22 mouse cellular contexts compared by ENCODE assay signal in genomic region chr4:120743636-120744035, GRCm38 (mm10). TPM values are rescaled to one million over a fixed set of nuclear protein-coding genes. Genes with fewer than 3 reads are reported as not detected.
"Had no signal": no experiment of that assay in that cellular context is flagged by ENCODE, and none has a peak within 500 bp of the region (broad histone marks: within the 10 kb centered on the region; RNA-seq: fewer than 3 reads in every experiment).

No protein-coding gene starts in this region.

- H3K27ac ChIP-seq: kidney, embryonic 15.5 days; left cerebral cortex, adult 2 months; limb, embryonic 12.5 days; limb, embryonic 15.5 days; liver, embryonic 14.5 days; macrophage; midbrain, embryonic 12.5 days; midbrain, embryonic 15.5 days; neural tube, embryonic 13.5 days had no signal

- DNase-seq: kidney, adult 11 months; kidney, adult 8-10 months; kidney, postnatal 10 days; kidney, postnatal 36 days; layer of hippocampus, postnatal 36 days; left cerebral cortex, postnatal 4 days; liver, postnatal 0 days; thymus, adult 2 months; thymus, postnatal 14 days; thymus, postnatal 4 days had no signal

- H3K4me3 ChIP-seq: kidney, embryonic 15.5 days; left cerebral cortex, adult 2 months; limb, embryonic 12.5 days; limb, embryonic 15.5 days; midbrain, embryonic 12.5 days; midbrain, embryonic 15.5 days; neural tube, embryonic 13.5 days had no signal

- ATAC-seq: liver, postnatal 0 days; midbrain, embryonic 15.5 days had no signal

- H3K9me3 ChIP-seq: kidney, embryonic 15.5 days; limb, embryonic 12.5 days; limb, embryonic 15.5 days; midbrain, embryonic 12.5 days; midbrain, embryonic 15.5 days; neural tube, embryonic 13.5 days had no signal

- H3K4me2 ChIP-seq: kidney, embryonic 15.5 days; limb, embryonic 12.5 days; limb, embryonic 15.5 days; liver, embryonic 11.5 days; midbrain, embryonic 12.5 days; midbrain, embryonic 15.5 days; neural tube, embryonic 13.5 days had no signal

- H3K9ac ChIP-seq: kidney, embryonic 15.5 days; limb, embryonic 12.5 days; limb, embryonic 15.5 days; liver, embryonic 14.5 days; liver, postnatal 0 days; midbrain, embryonic 12.5 days; midbrain, embryonic 15.5 days; neural tube, embryonic 13.5 days had no signal

- H3K36me3 ChIP-seq: kidney, embryonic 15.5 days; limb, embryonic 12.5 days; limb, embryonic 15.5 days; midbrain, embryonic 12.5 days; midbrain, embryonic 15.5 days; neural tube, embryonic 13.5 days had no signal

RNA-seq across cellular contexts. Expression of gene Kcnq4, which starts 4.8 kb away (rescaled TPM):
- total RNA-seq: megakaryocyte, adult 5-6 weeks; neutrophil, adult 5-6 weeks had no signal
- polyA plus RNA-seq: macrophage had no signal
